Mouse (Mus musculus) 416B (cell line): Measurements from ENCODE around the gene Slc8a1.
A peak's percentile ranks its signal among the peaks of the same experiment; 100 is the strongest.

ENCODE experiments used
- DNase-seq: peaks from one replicate; pipeline ENCODE4 v3.0.0; 2011; ENCODE audit warnings: low read depth

The Slc8a1 gene

DNA sequence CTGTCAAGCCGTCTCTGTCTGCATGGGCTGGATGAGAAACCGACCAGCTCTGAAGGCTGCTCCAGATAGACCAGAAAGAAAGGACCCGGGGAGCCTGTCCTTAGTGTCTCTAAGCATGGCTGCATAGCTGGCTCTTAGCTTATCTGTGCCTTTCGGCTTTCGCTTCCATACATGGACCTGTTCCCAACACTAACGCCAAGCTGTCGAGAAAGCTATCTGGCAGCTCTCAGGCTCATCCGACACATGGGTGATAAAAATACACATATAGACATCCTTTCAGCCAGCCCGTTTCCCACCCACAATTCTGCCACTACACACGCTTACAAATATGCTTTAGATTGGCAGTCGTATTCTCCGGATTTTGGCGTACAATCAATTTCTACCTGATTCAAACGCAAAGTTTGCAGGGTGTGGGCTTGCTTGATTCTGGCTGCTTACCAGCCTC, at the start of gene Slc8a1:
TSS of gene Slc8a1 (minus strand) at position 67 of the 445 bp plus-strand sequence.
- DNase-seq, result no peak

GRCm38 (mm10) chr17:81787350-81787749, 49.2 kb upstream of the Slc8a1 start:
- peak; percentile 32 for DNase-seq

GRCm38 (mm10) chr17:81782326-81782725, 44.1 kb upstream of the Slc8a1 start:
- DNase-seq, result peak; percentile 51

- no peak for DNase-seq
Observed at GRCm38 (mm10) chr17:81781491-81781890, 43.3 kb upstream of the Slc8a1 start.

DNA sequence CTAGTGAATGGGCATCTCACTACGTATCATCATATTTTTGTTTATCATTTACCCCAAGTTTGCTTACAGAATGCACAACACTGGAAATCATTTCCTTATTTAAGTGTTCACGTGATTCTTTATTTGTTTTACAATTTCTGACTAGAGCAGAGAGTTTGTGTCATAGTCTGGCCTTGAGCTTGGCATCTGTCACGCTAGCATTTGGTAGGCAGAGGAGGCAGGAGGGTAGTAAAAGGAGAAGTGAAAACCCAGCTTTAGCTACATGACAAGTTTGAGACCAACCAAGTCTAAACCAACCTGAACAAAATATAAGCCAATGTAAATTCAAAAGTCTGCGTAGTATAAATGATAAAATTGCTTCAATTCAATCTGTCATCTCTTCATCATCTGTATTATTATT, 41.7 kb upstream of the Slc8a1 start:
- DNase-seq, result no peak

GRCm38 (mm10) chr17:81750664-81751063, 12.5 kb upstream of the Slc8a1 start:
- no peak for DNase-seq

DNA sequence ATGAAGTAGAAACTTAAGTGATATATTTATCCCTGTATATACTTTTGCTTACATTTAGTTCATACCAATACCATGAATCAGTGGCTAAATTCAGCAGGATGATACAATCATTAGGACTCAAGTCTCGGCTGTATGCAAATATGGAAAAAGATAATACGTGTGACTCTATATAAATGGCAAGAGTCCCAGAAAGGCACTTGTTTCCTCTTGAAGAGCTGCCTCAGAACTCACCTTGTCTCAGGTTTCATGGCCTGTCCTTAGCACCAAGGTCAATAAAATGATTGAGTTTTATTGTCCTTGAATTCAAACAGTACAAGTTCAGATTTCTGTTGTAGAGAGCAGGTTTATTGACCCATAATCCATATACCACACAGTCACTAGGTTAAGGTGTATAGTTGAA, 4.9 kb upstream of the Slc8a1 start:
- DNase-seq, result no peak

- DNase-seq, result no peak
Observed at GRCm38 (mm10) chr17:81740576-81740975, 2.4 kb upstream of the Slc8a1 start.

- DNase-seq, result no peak
Observed at GRCm38 (mm10) chr17:81737779-81738178, 398 bp downstream of the Slc8a1 start.

GRCm38 (mm10) chr17:81737309-81737708, 868 bp downstream of the Slc8a1 start:
- DNase-seq, result no peak

DNA sequence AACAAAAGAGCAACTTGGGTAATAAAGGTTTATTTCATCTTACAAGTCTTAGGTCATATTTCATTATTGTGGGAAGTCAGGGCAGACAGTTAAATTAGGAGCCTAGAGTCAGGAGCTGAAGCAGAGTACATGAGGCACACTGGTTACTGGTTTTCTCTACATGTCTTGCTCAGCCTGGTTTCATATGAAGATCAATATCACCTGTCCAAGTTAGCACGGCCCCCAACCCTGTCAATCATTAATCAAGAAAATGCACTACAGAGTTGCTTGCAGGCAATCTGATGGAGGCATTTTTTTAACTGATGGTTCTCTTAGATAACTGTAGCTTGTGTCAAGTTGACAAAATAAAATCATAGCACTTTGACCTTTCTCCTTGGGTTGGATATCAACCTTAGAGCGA, 2.6 kb downstream of the Slc8a1 start:
- DNase-seq, result no peak

DNA sequence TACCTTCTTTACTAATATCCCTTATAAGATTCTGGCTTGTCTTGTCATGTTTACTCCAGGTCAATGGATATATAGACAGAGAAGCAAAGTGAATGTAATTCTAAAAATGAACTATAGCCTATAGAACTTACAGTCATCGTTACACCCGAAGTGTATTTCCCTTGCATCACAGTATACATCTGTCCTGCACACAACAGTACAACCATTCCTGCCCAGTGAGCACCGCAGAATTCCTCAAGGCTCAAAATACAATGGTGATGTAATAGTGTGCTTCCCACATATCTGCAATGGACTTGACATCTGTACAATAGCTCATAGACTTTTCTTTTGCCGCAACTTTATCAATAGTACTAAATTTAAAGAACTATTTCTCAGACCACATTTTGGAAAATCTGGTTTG, 8.3 kb downstream of the Slc8a1 start:
- no peak for DNase-seq

DNA sequence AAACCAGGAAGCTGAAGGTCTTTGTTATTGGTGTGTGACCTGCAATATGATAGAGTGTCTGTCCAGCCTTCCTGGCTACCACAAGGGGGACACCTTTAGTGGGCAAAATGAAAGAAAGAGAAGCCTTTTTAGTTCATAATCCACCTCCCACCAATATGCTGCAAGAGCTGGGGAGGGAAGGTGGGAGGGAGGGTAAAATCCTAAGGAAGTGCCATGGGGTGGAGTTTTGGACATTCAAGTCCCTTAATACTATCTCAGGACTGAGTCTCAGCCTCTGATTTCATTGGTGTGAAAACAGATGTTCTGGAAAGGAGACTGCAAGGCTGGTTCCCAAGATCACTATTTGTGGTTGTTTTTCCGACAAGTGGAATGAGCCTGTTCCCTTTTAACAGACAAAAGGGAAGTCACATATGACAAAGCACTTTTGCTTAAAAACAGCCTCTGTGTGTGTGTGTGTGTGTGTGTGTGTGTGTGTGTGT, 25.9 kb downstream of the Slc8a1 start:
- DNase-seq, result no peak

- DNase-seq, result no peak
Observed at GRCm38 (mm10) chr17:81704761-81705160, 33.4 kb downstream of the Slc8a1 start.

DNA sequence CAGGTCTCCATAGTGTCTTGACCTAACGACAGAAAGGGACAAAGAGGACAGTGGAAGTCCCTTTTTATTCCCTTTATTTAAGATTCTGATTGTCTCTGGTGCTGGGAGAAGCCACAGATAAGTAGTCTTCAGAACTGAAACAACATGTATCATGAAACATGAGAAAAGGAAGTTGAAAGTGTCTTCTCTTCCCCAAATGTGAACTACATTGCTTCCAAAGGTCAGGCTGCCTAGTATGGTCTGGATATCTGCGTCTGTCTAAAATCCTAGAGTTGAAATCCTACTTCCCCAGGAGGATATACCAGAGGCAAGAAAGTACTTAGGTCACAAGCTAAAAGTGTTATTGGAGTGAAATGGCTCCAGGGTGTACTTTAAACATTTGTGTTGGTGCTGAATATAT, 34.9 kb downstream of the Slc8a1 start:
- no peak for DNase-seq

DNA sequence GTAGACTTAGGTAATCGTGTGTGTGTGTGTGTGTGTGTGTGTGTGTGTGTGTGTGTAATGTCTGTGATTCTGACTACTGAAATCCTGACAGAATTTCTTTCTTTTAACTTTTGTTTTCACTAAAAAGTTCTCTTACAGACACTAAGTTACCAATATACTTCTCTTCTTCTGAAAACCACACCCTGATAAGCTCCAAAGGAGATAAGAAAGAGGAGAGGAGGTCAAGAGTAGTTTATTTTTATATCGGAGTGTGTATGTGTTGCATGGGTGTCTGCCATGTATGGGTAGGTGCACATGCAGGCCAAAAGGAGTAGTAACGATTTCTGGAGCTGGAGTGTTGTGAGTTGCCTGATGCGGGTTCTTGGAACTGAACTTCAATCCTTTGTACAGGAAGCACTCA, 36.5 kb downstream of the Slc8a1 start:
- no peak for DNase-seq

DNA sequence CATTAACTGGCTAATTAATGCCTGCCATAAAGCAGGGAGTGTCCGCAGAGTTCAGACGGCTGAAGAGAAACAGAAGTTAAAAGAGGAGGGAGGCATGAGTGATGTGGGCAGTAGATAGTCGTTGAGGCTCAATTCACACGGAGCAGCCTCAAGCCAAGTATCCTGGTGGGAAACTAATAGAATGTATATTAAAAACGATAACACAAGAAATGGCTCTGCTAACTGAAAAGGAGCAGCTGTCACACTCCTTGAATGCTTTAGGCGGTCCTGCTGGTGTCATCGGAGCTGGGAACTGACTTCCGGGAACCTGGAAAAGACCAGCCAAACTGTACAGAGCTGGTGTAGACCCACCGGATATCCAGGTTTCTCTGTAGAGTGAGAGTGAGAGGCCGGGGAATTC, 39.4 kb downstream of the Slc8a1 start:
- no peak for DNase-seq

GRCm38 (mm10) chr17:81697695-81698094, 40.5 kb downstream of the Slc8a1 start:
- DNase-seq, result no peak

GRCm38 (mm10) chr17:81694977-81695376, 43.2 kb downstream of the Slc8a1 start:
- no peak for DNase-seq

DNA sequence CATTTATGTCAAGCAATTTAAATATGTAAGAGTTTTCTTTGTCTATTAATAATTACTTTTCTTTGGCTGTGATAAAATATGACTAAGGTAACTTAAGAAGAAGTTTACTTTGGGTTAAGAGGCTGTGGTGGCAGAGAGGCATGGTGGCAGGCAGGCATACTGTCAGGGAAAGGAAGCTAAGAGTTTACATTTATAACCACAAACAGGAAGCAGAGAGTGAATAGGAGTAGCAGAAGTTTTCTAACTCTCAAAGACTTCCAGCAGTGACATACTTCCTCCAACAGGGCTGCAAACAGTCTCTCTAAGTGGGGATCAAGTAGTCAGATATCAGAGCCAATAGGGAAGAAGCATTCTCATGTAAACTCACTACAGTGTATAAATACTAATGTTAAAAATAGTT, 58.6 kb downstream of the Slc8a1 start:
- peak; percentile 1 for DNase-seq

GRCm38 (mm10) chr17:81677450-81677849, 60.7 kb downstream of the Slc8a1 start:
- DNase-seq, result no peak

GRCm38 (mm10) chr17:81676203-81676602, 62.0 kb downstream of the Slc8a1 start:
- DNase-seq, result no peak

DNA sequence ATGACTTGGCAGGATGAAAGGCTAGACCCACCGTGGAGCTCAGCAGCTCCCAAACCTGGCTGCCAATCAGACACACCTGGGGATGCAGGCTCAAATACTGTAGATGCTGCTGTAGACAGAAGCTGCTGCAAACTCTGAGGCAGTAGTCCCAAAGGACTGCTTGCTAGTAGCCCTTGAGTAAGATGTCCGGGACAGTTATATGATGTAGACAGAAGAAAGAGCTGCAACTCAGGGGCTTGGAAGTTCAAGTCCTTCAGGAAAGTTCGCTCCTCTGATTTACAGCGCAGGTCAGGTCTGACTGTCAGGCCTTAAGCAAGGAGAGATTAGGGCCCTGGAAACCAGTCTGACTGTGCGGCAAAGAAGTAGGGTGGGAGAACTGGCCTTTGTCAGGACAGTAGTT, 66.9 kb downstream of the Slc8a1 start:
- no peak for DNase-seq

- no peak for DNase-seq
Observed at GRCm38 (mm10) chr17:81669816-81670691, 68.1 kb downstream of the Slc8a1 start.
